Mouse (Mus musculus) inflammation-experienced regulatory T-cells, adult 6 months (primary cell): ENCODE data around the gene Atp6v0d1. TPM values are rescaled to one million over a fixed set of nuclear protein-coding genes. Genes with fewer than 3 reads are reported as not detected.
"Not testable (repeated sequence)": the region's sequence is repeated elsewhere in the genome, so short reads cannot be mapped to it uniquely, and the experiment has no call there.

Source experiments
- ATAC-seq: one replicate; pipeline ENCODE4 v1.8.0; 2017
- polyA plus RNA-seq, 3 experiments: library from polyadenylated mRNA; unstranded; fragments of 100-300 nt; shearing (Covaris generic); gene quantifications; one replicate each; pipeline ENCODE4 v1.2.1; 2017

Gene Atp6v0d1
- polyA plus RNA-seq, result 10 to 100 TPM; 31.8 to 38.3 (median 38.3) TPM

DNA sequence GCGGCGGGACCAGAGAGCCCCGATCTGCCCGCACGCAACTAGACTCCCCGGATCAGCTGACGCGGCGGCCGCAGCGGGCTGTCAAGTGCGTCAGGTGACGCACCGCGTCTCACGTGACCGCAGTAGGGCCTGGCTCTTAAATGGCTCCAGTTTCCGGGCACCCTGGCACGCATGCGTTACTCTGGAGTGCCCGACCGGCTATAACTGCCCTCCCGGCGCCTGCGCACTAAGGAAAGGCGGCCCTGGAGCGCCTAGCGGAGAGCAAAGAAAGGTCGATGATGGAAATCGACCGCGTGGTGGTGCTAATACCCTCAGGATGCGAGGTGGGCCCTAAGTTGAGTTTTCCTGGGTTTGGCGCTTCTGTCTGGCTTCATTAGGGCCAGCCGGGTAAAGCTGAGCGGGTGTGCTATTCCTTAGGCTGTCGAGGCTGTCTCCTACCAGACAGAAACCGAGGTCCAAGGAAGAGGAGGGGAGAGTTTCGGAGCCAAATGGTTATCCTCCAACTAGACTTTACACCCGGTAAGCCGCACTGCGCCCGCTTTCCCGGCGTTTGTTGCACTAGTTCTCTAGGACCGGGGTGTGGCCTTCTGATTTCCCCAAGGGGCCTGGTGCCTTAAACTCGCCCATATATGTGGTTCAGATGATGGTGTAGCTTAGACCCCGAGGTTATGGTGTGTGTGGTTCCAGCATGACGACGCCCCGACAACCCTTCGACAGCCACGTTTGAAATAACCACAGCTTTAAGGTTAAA lies at the start of gene Atp6v0d1:
TSS of gene Atp6v0d1 (minus strand) at position 96 of the 751 bp plus-strand sequence.
- ATAC-seq, result peak; percentile 89

DNA sequence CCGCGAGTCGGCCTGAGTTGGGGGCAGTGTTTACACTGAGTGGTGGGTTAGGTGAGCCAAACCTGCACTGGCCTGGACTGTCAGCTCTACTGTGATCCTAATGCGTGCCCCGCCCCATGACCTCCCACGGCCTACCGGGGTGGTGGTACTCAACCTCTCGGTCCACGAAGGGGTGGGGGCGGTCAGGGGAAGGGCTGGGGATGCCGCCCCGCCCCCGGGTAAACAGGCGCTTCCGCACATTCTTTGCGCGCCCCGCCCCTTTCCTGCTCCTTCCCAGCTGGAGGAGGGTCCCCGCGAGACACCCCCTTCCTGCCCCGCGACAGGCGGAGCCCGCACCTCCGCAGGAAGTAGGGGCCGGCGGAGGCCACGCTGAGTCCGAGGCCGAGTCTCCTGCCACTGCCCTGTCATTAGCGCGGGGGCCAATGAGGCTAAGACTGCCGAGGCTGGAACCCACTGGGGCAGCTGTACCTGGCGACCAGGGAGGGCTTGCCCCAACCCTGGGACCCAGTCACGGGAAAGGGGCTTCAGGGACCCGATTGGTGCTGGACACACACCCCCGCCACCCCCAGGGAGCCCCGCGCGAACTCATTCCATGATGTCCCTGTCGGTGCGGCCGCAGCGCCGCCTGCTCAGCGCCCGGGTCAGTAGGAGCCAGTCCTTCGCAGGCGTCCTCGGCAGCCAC lies 48.1 kb upstream of the Atp6v0d1 start:
- peak; percentile 75 for ATAC-seq

DNA sequence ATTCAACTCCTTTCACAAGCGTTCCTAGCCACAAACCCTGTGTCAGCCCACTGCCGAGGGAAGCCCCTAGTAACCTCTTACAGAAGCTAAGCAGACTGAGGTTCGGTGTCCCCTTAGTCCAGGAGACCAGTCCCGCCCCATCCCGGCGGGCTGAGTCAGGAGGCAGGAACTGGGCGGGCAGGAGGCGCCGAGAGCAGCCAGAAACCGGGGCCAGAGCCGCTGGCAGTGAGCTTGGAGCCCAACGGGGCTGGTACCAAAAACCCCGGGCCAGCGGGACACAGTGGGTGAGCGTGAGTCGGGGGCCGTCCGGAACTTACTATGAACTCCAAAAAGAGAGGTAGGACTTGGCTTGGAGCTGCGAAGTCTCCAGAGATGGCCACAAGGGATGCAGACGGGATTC lies 47.2 kb upstream of the Atp6v0d1 start:
- ATAC-seq, result no peak

DNA sequence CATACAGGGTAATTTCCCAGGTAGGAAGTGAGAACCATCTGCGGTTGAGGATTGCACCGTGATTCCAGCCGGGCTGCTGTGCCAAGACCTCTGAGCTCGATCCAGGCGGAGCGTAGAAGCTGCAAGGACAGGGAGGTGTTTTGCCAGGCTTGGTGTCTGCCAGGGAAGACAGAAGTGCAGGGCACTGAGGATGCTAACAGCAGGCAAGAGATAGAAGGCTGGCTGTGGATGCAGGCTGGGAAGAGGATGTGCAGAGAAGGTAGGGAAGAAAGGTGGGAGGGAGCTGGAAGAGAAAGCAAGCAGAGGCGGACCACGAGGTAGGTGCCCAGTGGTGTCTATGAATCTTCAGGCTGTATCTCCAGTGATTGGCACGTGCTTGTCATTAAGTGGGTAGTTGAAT lies 46.0 kb upstream of the Atp6v0d1 start:
- ATAC-seq, result no peak

DNA sequence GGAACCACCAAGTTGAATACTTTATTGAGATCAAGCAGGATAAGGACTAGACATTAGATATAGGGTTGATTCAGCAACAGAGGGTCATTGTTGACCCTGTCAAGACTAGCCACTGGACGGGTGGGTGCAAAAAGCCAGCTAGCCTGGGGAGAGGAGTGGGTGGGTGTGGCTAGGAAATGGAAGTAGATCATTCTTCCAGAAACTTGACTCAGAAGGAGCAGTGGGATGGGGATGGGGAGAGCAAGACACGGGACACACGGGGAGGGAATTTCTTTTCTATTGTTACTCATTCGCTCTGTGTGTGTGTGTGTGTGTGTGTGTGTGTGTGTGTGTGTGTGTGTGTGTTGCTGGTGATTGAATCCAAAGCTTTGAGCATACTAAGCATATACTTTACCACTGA lies 43.9 kb upstream of the Atp6v0d1 start:
- no peak for ATAC-seq

DNA sequence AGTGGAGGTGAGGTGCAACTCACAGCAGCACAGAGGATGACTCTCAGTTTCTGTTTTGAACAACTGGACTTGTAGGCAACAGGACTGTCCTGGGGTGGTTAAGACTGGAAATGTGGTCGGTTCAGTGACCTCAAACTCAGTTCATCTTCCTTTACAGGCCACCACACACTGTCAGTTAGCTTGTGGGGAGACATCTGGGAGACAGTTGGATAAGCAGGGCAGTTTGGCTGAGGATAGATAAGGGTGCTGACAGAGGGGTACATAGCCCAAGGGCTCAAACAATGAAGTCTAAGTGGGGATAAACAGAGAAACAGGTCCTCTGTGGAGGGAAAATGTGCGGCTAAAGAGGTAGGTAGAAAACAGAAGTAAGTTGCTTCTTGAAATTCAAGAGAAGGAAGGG lies 43.5 kb upstream of the Atp6v0d1 start:
- ATAC-seq, result no peak

DNA sequence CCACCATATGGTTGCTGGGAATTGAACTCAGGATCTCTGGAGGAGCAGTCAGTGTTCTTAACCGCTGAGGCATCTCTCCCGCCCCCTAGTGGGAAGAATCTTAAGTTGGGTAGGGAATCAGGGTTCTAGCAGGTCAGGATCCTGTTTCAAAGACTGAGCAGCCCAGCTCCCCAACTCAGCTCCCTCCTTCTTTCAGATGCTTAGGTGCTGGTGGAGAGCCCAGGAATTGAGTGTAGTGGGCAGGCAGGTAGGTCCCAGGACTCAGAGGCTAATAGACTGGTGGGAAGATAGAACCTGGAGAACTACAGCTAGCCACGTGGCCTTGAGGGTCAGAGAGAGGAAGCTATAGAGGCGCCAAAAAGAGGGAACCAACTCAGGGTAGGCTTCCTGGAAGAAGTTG lies 41.8 kb upstream of the Atp6v0d1 start:
- ATAC-seq, result no peak

DNA sequence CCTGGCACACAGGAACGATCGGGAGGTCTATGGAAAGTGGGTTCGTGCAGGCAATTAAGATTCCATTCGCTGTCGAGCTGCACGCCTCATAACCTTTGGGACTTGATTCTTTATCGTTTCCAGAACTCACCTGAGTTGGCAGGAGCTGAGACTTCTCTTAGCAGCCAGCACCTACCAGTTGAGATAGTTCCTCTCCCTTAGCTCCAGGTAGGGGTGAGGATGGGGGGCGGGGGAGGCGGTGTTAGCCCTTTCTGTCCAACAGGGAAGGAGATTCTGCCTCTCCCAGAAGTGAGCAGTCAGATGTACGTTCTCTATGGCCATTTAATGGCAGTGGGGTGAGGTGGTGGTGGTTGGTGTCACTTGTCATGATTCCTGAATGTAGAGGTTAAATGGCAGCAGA lies 41.2 kb upstream of the Atp6v0d1 start:
- no peak for ATAC-seq

DNA sequence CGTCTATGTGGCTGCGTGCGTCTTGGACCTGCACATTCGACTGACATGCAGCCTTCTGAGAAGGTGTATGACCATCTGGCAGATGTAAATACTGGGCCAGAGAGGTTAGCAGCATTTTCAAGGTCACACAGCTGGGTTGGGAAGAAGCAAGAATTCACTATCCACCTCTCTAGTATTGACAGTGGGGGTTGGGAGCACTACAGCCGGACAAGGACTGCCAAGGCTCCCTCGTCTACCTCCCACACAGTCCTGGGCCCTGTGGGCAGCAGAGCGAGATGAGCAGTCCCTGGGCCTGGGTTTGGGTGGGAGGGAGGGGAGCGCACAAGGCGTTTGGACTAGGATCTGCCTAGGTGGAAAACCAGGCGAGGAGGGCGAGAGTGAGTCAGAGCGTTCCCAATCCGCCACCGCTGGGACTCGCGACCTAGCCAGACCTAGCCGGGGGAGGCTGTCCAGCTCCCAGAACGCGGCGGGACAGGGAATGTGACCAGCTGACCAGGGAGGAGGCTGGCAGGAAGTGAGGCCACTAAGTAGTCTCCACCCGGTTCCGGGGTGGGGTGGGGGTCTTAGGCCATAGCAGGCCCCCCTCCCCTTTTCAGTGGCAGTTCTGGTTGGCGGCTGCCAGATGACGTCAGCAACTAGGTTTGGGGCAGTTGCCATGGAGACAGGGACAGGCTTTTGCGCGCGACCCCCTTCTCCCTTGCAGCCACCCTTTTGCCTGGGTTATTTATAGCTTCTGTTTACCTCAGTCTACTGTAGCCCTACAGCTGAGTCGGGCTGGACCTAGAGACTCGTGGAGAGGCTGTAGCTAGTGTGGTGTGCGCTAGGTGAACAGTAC lies 40.6 kb upstream of the Atp6v0d1 start:
- ATAC-seq, result peak; percentile 27

DNA sequence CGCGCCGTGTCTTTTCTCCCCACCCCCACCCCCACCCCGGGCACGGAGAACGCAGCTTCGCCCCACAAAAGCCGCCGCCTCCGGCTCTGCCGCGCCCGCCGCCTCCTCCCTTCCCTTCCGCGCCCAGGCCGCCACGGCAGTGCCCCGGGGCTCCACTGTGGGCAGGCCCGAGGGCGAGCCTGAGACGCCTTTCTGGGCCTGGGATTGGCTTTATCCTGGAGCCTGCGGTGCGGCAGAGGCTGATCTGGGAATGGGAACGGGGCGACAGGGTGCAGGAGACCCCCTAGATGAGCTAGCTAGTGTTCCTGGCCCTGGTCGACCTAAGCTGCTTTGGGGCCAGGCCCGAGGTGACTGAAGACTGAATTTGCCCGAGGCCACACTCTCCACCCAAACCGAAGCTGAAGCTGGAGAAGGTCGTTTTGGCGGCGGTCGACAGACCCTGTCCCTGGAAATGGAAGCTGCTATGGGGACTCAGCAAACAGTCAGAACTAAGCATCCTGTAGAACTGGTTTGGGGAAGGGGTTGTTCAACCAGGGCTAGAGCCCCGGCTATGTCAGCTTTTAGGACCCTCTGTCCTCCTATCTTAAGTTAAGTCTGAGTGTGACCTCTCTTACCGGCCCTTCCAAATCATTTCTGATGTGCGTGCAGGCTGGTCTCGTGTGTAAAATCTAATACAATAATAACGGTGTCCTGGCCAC lies 39.8 kb upstream of the Atp6v0d1 start:
- peak; percentile 32 for ATAC-seq

DNA sequence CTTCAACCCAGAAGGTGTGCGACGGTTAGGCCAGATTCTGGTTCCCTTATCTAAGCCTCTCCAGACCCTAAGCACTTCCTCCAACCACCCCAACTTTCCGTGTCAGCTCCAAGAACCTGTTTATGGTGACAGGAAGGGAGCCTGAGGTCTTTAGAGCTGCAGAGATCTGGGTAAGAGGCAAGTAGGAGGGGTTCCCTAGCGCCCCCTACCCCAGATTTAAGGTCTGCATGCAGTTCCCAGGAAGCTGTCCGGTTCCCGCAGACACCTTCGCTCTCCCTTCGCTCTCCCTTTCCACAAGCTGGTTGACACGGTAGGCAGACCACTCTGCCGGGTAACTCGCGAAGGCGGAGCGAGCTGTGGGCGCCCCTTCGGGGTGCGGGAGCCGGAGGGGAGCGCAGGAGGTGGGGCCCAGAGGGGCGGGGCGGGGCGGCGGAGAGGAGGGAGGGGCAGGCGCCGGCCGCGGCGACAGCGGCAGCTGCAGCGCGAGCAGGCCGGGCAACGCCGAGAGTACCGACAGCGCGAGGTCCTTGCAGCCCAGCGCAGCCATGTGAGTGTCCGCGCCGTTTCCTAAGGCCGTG lies 39.0 kb upstream of the Atp6v0d1 start, which contains the start of gene Ripor1:
TSS of gene Ripor1 (plus strand) at position 452 of the 578 bp plus-strand sequence.
- peak; percentile 81 for ATAC-seq

DNA sequence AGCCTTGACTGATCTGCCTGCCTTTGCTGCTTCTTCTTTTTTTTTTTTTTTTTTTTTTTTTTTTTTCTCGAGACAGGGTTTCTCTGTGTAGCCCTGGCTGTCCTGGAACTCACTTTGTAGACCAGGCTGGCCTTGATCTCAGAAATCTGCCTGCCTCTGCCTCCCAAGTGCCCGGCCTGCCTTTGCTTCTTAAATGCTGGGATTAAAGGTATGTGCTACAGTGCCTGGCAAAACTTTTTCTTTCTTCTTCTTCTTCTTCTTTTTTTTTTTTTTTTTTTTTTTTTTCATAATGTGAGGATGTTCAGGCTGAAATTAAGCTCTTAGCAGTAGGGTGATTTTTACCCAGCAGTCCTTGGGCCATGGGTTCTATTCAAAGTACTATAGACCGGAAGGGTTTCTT lies 36.7 kb upstream of the Atp6v0d1 start:
- ATAC-seq, result not testable (repeated sequence)

DNA sequence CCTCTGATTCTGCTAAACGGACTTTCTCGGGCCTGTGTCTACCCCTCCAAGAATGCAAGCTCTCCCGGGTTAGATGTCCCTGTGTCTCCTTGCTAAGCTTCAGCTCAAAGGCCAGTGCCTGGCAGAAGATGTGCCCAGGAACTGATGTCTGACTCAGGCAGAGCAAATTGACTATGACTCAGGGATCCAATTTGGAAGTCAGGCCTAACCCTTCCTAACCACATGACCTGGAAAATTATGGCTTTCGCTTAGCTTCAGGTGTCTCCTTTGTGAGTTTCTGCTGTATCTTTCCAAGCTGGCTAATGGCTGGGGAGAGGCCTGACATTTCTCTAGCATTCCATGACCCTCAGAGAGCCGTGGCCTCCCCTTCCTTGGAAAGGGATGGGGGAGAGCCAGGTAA lies 35.5 kb upstream of the Atp6v0d1 start:
- no peak for ATAC-seq

DNA sequence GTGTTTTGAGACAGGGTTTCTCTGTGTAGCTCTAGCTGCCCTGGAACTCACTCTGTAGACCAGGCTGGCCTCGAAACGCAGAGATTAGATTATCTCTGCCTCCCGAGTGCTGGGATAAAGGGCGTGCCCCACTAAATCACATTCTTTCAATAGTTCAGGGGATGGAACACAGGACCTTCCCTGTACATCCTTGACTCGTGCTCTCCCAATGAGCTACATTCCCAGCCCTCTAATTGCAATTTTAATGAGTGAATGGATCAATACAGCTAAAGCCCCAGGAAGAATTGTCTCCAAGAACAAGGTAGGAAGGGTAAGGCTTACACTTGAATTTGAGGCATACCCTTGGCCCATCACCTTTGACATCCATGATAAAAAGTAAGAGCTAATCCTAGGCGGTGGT lies 32.9 kb upstream of the Atp6v0d1 start:
- no peak for ATAC-seq

DNA sequence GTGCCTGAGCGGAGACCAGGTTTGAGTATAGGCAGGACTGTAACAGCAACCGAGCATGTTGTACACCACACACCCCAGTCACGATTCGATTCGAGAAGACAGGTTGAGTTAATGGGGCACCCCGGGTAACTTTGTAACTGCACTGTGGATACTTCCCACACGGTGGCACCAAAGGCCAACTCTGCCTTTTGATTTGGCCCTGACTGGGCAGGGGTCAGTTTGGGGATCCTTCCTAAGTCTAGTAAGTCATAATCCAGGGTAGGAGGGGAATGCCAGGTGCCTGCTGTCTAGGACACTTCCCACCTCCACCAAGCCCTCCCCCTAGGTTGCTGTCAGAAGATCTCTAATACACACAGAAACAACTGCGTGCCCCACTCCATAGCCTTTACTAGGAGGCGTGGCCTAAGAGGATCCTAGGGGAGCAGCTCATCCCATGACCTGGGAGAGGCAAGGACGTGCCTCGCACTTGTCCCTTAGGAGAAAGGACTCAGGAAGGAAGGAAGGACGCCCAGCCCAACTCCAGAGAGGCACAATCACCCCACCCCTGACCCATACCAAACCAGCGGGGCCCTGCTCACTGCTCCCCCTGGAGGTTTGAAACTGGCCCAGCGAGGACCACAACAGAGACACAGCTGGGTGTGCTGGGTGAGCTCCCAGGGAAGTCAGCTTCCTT lies 30.7 kb upstream of the Atp6v0d1 start:
- peak; percentile 90 for ATAC-seq

DNA sequence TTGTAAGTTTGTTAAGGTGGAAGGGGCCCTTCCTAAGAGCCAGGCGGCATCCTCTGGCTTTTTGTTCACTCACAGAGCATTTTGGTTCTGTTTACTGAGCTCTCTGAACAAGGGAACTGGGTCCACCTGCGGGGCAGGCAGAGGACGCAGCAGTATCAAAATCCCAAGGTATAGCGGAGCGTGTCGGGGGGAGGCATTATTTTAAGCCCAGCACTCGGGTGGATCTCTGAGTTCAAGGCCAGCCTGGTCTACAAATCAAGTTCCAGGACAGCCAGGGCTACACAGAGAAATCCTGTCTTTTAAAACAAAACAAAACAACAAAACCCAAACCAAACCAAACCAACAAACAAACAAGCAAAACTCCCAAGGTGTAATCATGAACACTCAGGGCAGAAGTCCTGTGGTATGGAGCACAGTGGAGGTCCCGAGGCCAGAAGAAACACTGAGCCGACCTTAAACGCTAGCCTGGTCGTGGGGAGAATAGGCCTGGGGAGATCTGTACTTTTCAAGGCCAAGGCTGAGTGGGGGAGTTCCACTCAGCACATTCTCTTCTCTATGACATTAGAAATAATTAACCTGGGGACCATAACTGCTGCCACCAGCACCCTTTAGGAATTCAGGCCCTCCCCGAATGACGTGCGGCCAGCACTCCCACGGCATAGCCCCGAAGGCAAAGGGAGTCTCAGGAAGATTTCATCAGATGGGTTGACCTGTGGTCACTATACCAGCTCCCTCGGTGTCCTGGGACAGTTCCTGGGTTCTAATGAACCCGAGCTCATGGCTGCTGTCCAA lies 28.8 kb upstream of the Atp6v0d1 start:
- ATAC-seq, result no peak

DNA sequence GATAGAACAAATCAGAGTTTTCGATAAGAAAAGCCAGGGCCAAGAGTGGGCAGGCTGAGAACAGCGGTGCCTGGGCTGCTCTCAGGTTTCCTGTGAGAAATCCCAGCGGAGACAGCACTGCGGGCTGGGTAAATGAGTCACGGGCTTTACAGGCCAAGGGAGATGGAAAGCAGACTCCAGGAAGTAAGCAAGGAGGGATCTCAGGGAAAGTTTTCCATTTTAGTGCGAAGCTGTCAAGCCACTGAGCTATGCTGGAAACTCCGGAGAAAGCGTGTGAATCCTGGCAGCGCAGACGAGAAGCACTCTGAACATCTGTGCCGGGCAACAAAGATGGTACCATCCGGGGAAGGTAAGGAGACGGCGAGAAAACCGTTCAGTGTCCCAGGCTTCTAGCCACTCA lies 28.0 kb upstream of the Atp6v0d1 start:
- no peak for ATAC-seq

DNA sequence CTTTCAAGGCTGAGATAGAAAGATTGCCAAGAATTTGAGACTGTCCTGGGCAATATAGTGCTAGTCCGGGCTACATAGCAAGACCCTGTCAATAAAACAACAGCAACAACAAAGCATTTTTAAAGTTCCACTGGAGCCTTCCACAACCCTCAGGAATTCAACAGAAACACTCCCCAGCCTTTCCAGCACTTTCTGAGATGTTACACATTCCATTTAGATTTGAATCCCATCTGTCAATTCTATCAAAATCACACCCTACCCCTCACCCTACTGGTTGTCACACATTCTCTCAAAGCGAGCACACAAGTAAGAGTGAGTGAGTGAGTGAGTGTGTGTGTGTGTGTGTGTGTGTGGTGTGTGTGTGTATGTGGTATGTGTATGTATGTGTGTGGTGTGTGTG lies 26.6 kb upstream of the Atp6v0d1 start:
- no peak for ATAC-seq

DNA sequence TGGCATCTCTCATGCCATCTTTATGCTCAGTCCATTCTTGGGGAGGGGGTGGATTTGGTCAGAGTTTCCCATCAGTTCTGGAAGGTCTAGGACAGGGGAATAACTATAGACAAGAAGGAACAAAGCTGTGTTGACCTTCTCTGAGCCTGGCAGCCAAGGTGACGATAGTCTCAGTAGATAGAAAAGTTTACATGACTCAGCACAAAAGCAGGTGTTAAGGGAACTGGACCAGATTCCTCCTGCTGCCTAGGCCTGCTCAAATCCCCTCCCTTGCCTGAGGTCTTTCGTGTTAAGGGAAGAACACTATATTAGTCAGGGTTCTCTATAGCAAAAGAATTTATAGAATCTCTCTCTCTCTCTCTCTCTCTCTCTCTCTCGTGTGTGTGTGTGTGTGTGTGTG lies 13.9 kb upstream of the Atp6v0d1 start:
- no peak for ATAC-seq

DNA sequence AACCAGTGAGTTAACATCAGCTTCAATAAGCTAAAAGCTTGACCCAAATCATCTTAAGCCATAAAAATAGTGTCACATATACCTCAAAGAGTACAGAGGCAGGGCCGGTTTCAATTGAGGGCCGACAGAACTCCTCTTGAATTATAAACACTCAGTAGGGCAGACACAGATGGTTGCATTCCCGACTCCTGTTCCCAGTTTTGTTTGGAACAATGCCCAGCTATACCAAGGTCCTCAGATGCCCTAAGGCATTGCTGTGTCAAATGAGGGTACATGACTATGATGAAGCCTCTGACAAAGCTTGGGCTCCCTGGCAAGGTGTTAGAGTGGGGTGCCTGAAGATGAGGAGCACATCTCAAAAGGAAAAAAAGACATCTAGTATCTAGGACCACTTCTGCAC lies 9.7 kb upstream of the Atp6v0d1 start:
- no peak for ATAC-seq

DNA sequence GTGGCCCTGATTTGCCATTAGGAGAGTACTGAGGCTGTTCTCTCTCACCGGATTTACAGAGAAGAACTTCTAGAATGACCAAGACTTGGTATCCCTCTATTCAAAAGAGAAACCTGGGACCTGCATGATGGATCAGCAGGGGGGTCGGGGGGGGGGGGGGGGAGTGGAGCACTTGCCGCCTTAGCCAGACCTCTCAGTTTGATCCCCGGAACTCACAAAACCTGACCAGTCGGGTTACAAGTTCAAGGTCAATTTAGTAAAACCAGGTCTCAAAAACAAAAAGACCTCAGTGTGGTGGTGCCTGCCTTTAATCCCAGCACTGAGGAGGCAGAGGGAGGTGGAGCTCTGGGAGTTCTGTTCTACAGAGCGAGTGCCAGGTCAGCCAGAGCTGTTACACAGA lies 8.9 kb upstream of the Atp6v0d1 start:
- no peak for ATAC-seq
